Mouse (Mus musculus) left cerebral cortex, adult 6 months (tissue): Measurements from ENCODE around the gene Plekhm1. TPM values are rescaled to one million over a fixed set of nuclear protein-coding genes. Genes with fewer than 3 reads are reported as not detected.

Experiments used
- long read RNA-seq, 2 experiments: library from polyadenylated mRNA; unstranded; transcript quantifications; one replicate each; pipeline ENCODE4 v2.0.0; 2019 to 2020
- polyA plus RNA-seq: library from polyadenylated mRNA; unstranded; fragments of <200 nt; fragmentation: Nextera tagmentation; gene quantifications from 2 replicates; pipeline ENCODE4 v1.2.3, GENCODE M21; 2021

Gene Plekhm1
- 2.5 and 5.4 TPM in 2 replicates for polyA plus RNA-seq
- long read RNA-seq, experiment 1, full-length matches to known transcripts, result 4 of 18 reads
- long read RNA-seq, experiment 1, partial matches to known transcripts, result 11 of 18 reads
- long read RNA-seq, experiment 1, other reads (novel, unspliced or antisense), result 3 of 18 reads
- long read RNA-seq, experiment 2, full-length matches to known transcripts, result 1 of 1 reads
- long read RNA-seq, experiment 2, partial matches to known transcripts, result 0 of 1 reads
- long read RNA-seq, experiment 2, other reads (novel, unspliced or antisense), result 0 of 1 reads

GRCm38 (mm10) chr11:103411981-103412949 lies at the start of gene Plekhm1:
Gene Plekhm1 (minus strand): TSS chr11:103412687.

GRCm38 (mm10) chr11:103363214-103364148 lies 49.0 kb downstream of the Plekhm1 start, which contains the start of gene Arhgap27:
Gene Arhgap27 (minus strand): TSS chr11:103363692.

Other genes with a start within 250 kb of the Plekhm1 start
- 13.8 and 37.2 TPM in 2 replicates for gene Fmnl1, start 241.6 kb downstream of the Plekhm1 start, polyA plus RNA-seq
- 2.6 and 2.7 TPM in 2 replicates for gene 1700023F06Rik, start 204.1 kb downstream of the Plekhm1 start, polyA plus RNA-seq
- gene Spata32, start 194.3 kb downstream of the Plekhm1 start, polyA plus RNA-seq, result 0.33 and 0.49 TPM in 2 replicates
- 0.64 and 0.83 TPM in 2 replicates for gene Map3k14, start 145.2 kb downstream of the Plekhm1 start, polyA plus RNA-seq
- gene Arhgap27, start 49.0 kb downstream of the Plekhm1 start, polyA plus RNA-seq, result 4.9 and 8.6 TPM in 2 replicates
- gene Lrrc37a, start 91.9 kb upstream of the Plekhm1 start, polyA plus RNA-seq, result not detected in 2 replicates
- 0.04 and 0.07 TPM in 2 replicates for gene Gm884, start 208.5 kb upstream of the Plekhm1 start, polyA plus RNA-seq
- gene Lyzl6, start 226.2 kb upstream of the Plekhm1 start, polyA plus RNA-seq, result not detected in 2 replicates
- gene Rprml, start 236.9 kb upstream of the Plekhm1 start, polyA plus RNA-seq, result 200 and 202 TPM in 2 replicates